Mouse (Mus musculus) kidney, adult 2 months (tissue): Measurements from ENCODE around the gene Foxn3. TPM values are rescaled to one million over a fixed set of nuclear protein-coding genes. Genes with fewer than 3 reads are reported as not detected.

Source experiments
- DNase-seq: peaks from one replicate; pipeline ENCODE4 v3.0.0; 2021
- H3K27ac ChIP-seq: fragments of 200-500 bp; 2 replicates; pipeline ENCODE4 v1.5.1; 2012; ENCODE audit warnings: low read depth, low read length, control low read depth, inconsistent platforms; ENCODE audit not compliant: insufficient read depth
- H3K27me3 ChIP-seq: fragments of 200-500 bp; replicated peaks from 2 replicates; pipeline ENCODE4 v1.6.1; 2012; ENCODE audit warnings: mild to moderate bottlenecking, moderate library complexity, low read length, inconsistent platforms; ENCODE audit not compliant: control insufficient read depth, insufficient read depth
- H3K36me3 ChIP-seq: fragments of 200-500 bp; 2 replicates; pipeline ENCODE4 v1.6.1; 2012; ENCODE audit warnings: mild to moderate bottlenecking, moderate library complexity, low read length, inconsistent platforms; ENCODE audit not compliant: control insufficient read depth, insufficient read depth
- H3K4me1 ChIP-seq: fragments of 200-500 bp; 2 replicates; pipeline ENCODE4 v1.6.1; 2011; ENCODE audit warnings: low read length; ENCODE audit not compliant: control insufficient read depth, insufficient read depth
- H3K4me3 ChIP-seq: fragments of 200-500 bp; 2 replicates; pipeline ENCODE4 v1.5.1; 2011; ENCODE audit warnings: mild to moderate bottlenecking, low read depth, low read length, control low read depth; ENCODE audit not compliant: insufficient read depth
- CTCF ChIP-seq: fragments of 200-500 bp; conservative IDR thresholded peaks from 2 replicates; pipeline ENCODE4 v1.5.1; 2011; ENCODE audit warnings: low read depth, mild to moderate bottlenecking, control low read depth, low read length, moderate library complexity, mixed read lengths; ENCODE audit not compliant: insufficient read depth, insufficient read length
- POLR2A ChIP-seq: fragments of 200-500 bp; IDR thresholded peaks from one replicate; pipeline ENCODE4 v1.6.1; 2011; ENCODE audit warnings: low read depth, low read length, control low read depth
- WGBS: fragments of 180-500 bp; shearing (Covaris S2); methylation state at CpG from one replicate; pipeline ENCODE4 v1.1.7; 2018; 5-methylcytosine and 5-hydroxymethylcytosine counted together
- polyA plus RNA-seq: library from polyadenylated mRNA; depleted of rRNA; stranded (reverse); fragments of >200 nt; gene quantifications from 2 replicates; pipeline ENCODE4 v1.2.3, GENCODE M21; 2012

Gene Foxn3
- polyA plus RNA-seq, 1 experiment: 28.0 TPM

DNA sequence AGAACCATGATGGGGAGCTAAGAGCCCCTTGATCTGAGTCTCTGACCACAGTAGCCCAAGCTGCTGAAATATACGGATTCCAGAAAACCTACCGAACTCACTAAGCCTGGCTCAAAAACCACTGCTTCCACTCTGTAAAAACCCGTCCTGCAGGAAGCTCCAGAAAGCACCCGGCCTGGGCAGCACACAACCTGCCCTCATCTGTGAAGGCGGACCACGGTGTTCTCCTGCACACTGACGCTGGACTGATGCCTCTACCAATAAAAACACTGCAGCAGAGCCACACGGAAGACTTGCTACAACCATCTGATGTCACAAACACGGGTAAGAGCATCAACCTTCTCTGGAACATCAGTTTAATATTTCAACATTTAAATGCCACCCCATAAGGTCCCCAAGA, 227.8 kb downstream of the Foxn3 start:
- peaks cover 12% of the 10 kb centered on the region; the same call in 1 of the 2 replicates for H3K4me1 ChIP-seq
- no peak for DNase-seq
- TF ChIP-seq CTCF: no peak
- TF ChIP-seq POLR2A: no peak
- no peaks in the 10 kb centered on the region for H3K27me3 ChIP-seq
- H3K27ac ChIP-seq: no peak overlapping the region
- 73% methylated on average over 9 of the region's 9 CpGs for WGBS
- H3K4me3 ChIP-seq: no peak overlapping the region
- H3K36me3 ChIP-seq: no peaks in the 10 kb centered on the region

GRCm38 (mm10) chr12:99334026-99334425, 229.4 kb downstream of the Foxn3 start:
- whole genome bisulfite sequencing: 93% methylated on average over 9 of the region's 9 CpGs
- TF ChIP-seq POLR2A (no peak), CTCF (no peak)
- DNase-seq: no peak

GRCm38 (mm10) chr12:99333304-99333968, 229.9 kb downstream of the Foxn3 start:
- Histone ChIP-seq H3K36me3 (no peaks in the 10 kb centered on the region), H3K4me3 (no peak overlapping the region), H3K4me1 (peaks cover 12% of the 10 kb centered on the region; the same call in 1 of the 2 replicates), H3K27me3 (no peaks in the 10 kb centered on the region), H3K27ac (no peak overlapping the region)
- WGBS: 84% methylated on average over 20 of the region's 20 CpGs
- TF ChIP-seq CTCF (no peak), POLR2A (no peak)
- DNase-seq: no peak

More at GRCm38 (mm10) chr12:99334026-99334425, 229.4 kb downstream of the Foxn3 start:
- Histone ChIP-seq H3K4me1 (peaks cover 12% of the 10 kb centered on the region; the same call in 1 of the 2 replicates), H3K36me3 (no peaks in the 10 kb centered on the region), H3K27me3 (no peaks in the 10 kb centered on the region), H3K27ac (no peak overlapping the region), H3K4me3 (no peak overlapping the region)

DNA sequence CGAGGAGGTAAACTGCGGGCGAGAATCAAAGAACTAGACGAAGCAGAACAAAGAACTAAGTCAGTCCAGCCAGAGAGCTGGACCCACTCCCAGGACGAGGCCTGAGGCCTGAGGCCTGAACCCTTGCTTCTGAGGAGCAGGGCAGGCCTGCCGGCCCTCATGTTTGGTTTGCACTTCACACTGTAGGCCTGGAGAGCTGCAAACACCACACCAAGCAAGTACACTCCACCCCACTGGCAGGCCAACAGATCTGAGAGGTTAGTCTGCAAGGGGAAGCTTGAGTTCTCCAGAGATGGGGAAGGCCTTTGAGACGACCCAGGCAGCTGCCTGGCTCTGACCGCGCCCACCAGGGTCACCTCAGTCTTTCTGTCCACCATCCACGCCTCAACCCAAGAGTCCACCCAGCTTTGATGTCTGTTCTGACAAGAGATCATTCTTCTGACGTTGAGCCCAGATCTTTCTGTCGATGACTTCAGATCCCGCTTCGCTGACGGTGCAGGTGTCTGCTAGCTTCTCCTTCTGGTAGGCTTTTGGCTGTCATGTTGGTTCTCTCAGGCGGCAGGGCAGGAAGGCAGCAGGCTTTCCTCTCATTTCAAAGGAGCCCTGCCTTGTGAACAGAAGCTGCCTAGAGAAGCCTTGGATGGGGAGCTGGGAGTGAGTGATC, 231.1 kb downstream of the Foxn3 start:
- H3K4me1 ChIP-seq: peaks cover 11% of the 10 kb centered on the region; the same call in 1 of the 2 replicates
- TF ChIP-seq CTCF (no peak), POLR2A (no peak)
- no peak for DNase-seq

DNA sequence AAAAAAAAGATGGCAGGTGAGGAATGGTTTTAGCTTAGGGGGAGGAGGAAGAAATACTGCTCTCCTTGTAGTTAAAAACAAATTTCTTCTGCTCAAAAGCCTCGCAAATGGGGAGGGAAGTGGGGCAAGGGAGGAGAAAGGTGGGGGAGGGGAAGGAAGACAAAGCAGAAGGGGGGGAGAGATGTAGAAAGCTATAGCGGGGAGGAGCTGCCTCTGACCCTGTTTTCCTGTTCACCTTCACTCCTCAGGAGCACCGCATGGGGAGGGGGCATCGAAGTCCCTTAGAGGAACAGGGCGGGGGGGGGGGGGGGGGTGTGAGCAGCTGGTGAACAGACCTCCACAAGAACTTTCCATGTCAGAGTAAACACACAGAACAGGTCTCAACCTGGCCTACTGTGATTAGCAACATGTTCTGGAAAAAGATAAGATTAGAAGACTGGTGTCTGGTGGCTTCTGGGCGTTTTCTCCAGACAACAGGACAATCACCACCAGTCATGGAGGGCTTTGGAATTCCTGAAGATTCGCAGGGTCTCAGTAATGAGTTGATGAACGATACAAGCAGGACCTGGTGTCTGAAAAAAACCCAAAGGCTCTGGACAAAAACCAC, 231.9 kb downstream of the Foxn3 start:
- no peak for DNase-seq
- Histone ChIP-seq H3K27ac (no peak overlapping the region), H3K4me3 (no peak overlapping the region), H3K4me1 (peaks cover 3% of the 10 kb centered on the region; the same call in 1 of the 2 replicates), H3K36me3 (no peaks in the 10 kb centered on the region), H3K27me3 (no peaks in the 10 kb centered on the region)
- WGBS: 75% methylated on average over 8 of the region's 8 CpGs
- TF ChIP-seq POLR2A (no peak), CTCF (no peak)

More for the DNA sequence above, 231.1 kb downstream of the Foxn3 start:
- Histone ChIP-seq H3K27ac (no peak overlapping the region), H3K4me3 (no peak overlapping the region), H3K36me3 (no peaks in the 10 kb centered on the region), H3K27me3 (no peaks in the 10 kb centered on the region)
- WGBS: 77% methylated on average over 16 of the region's 16 CpGs

DNA sequence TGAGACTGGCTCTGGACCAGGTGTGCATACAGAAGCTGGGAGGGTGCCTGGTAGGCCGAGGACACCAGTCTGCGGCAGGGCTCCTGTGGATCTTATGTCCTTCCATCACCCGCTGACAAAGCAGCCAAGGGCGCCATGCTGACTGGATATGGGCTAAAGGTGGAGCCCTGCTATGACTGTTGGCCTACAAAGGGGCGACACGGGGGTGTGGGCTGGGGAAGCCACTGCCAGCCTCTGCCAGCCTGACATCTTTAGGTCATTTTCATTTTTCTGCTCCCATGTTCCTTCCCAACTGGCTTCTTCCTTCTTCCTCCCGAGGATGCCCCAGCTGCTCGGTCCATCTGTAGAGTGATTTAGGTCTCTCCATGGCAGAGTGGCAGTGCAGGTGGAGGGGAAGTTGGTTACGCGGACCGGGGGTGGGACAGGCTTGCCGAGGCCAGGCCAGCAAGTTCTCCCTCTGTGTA, 232.5 kb downstream of the Foxn3 start:
- H3K4me3 ChIP-seq: no peak overlapping the region
- no peak overlapping the region for H3K27ac ChIP-seq
- no peaks in the 10 kb centered on the region for H3K4me1 ChIP-seq
- no peak for TF ChIP-seq POLR2A
- no peak for TF ChIP-seq CTCF
- no peak for DNase-seq
- WGBS: 83% methylated on average over 12 of the region's 12 CpGs
- H3K36me3 ChIP-seq: no peaks in the 10 kb centered on the region
- H3K27me3 ChIP-seq: no peaks in the 10 kb centered on the region
